Mouse (Mus musculus) heart, embryonic 14.5 days (tissue): ENCODE data around the gene Nanos2. TPM values are rescaled to one million over a fixed set of nuclear protein-coding genes. Genes with fewer than 3 reads are reported as not detected.

ENCODE experiments used
- ATAC-seq: fragments of 200-750 bp; cut with Nextera tagmentation; 2 replicates; pipeline ENCODE4 v1.8.0; 2017; ENCODE audit warnings: low read depth, moderate TSS enrichment; ENCODE audit not compliant: insufficient number of reproducible peaks, insufficient read depth, low FRiP score
- H3K27ac ChIP-seq, 2 experiments: fragments of 200-500 bp in 1 of 2; fragments of 300-500 bp in 1 of 2; sonication (generic) in 1 of 2; replicated peaks in 1 of 2; 2 replicates each; pipeline ENCODE4 v1.5.1; 2012 to 2014; ENCODE audit warnings: low read depth in 2 of 2, low read length in 2 of 2, control low read depth in 1 of 2, mild to moderate bottlenecking in 1 of 2, mixed read lengths in 1 of 2; ENCODE audit not compliant: control insufficient read depth in 1 of 2, insufficient read depth in 1 of 2
- H3K27me3 ChIP-seq: fragments of 300-500 bp; sonication (generic); 2 replicates; pipeline ENCODE4 v1.6.1; 2014; ENCODE audit warnings: mild to moderate bottlenecking, low read length, control low read depth; ENCODE audit not compliant: control insufficient read depth, insufficient read depth
- H3K36me3 ChIP-seq: fragments of 300-500 bp; sonication (generic); 2 replicates; pipeline ENCODE4 v1.6.1; 2014; ENCODE audit warnings: mild to moderate bottlenecking, control low read depth, low read length, mixed read lengths; ENCODE audit not compliant: control insufficient read depth, insufficient read depth
- H3K4me1 ChIP-seq, 2 experiments: fragments of 200-500 bp in 1 of 2; fragments of 300-500 bp in 1 of 2; sonication (generic) in 1 of 2; 2 replicates each; pipeline ENCODE4 v1.6.1; 2012 to 2014; ENCODE audit warnings: low read length in 2 of 2, control low read depth in 1 of 2, mixed read lengths in 1 of 2; ENCODE audit not compliant: control insufficient read depth in 2 of 2, insufficient read depth in 2 of 2
- H3K4me2 ChIP-seq: fragments of 300-500 bp; sonication (generic); 2 replicates; pipeline ENCODE4 v1.6.1; 2014; ENCODE audit warnings: mild to moderate bottlenecking, low read length
- H3K4me3 ChIP-seq, 2 experiments: fragments of 200-500 bp in 1 of 2; fragments of 300-500 bp in 1 of 2; sonication (generic) in 1 of 2; 2 replicates each; pipeline ENCODE4 v1.5.1; 2012 to 2014; ENCODE audit warnings: low read length in 2 of 2, mild to moderate bottlenecking in 2 of 2, control low read depth in 1 of 2, low read depth in 1 of 2, moderate library complexity in 1 of 2; ENCODE audit not compliant: control insufficient read depth in 1 of 2, insufficient read depth in 1 of 2
- H3K9ac ChIP-seq: fragments of 300-500 bp; sonication (generic); 2 replicates; pipeline ENCODE4 v1.6.1; 2014; ENCODE audit warnings: mild to moderate bottlenecking, low read length
- H3K9me3 ChIP-seq: fragments of 300-500 bp; sonication (generic); 2 replicates; pipeline ENCODE4 v1.6.1; 2016; ENCODE audit warnings: low read length, control low read depth; ENCODE audit not compliant: control insufficient read depth
- WGBS: fragments of 180-500 bp; shearing (Covaris S2); extraction: QIAGEN DNeasy Blood & Tissue Kit; methylation state at CpG from one replicate; pipeline ENCODE4 v1.1.7; 2014; 5-methylcytosine and 5-hydroxymethylcytosine counted together
- polyA plus RNA-seq: library from polyadenylated mRNA; unstranded; fragments of >200 nt; fragmentation: Nextera tagmentation; extraction: Ambion mirVana; gene quantifications from 2 replicates; pipeline ENCODE4 v1.2.1, GENCODE M21; 2014

Nanos2 gene
- polyA plus RNA-seq, 1 experiment from 2014 or later: not detected

GRCm38 (mm10) chr7:19007026-19007977 lies 20.1 kb downstream of the Nanos2 start:
- Histone ChIP-seq H3K27me3 (no peaks in the 10 kb centered on the region), H3K4me3 (no peak overlapping the region), H3K4me1 (peaks cover 11 to 39% of the 10 kb centered on the region in 2 experiments), H3K4me2 (no peak overlapping the region), H3K36me3 (peaks cover 32% of the 10 kb centered on the region), H3K9me3 (no peaks in the 10 kb centered on the region), H3K27ac (no peak overlapping the region), H3K9ac (no peak overlapping the region)
- ATAC-seq: no peak
- 78% methylated on average over 13 of the region's 13 CpGs for WGBS

- WGBS: 67% methylated on average over 7 of the region's 7 CpGs
- Histone ChIP-seq H3K9ac (no peak overlapping the region), H3K9me3 (no peaks in the 10 kb centered on the region), H3K27me3 (no peaks in the 10 kb centered on the region), H3K4me3 (no peak overlapping the region), H3K4me1 (peaks cover 5 to 25% of the 10 kb centered on the region in 2 experiments; a peak in 3 of 4 replicates), H3K36me3 (peaks cover 23% of the 10 kb centered on the region), H3K4me2 (no peak overlapping the region), H3K27ac (no peak overlapping the region)
- no peak for ATAC-seq
Measured at GRCm38 (mm10) chr7:19010581-19010980, 23.4 kb downstream of the Nanos2 start.

- Histone ChIP-seq H3K9ac (peak overlapping the region; percentile 81), H3K4me3 (peak overlapping the region; percentile 39 to 47), H3K4me1 (peaks cover 5 to 12% of the 10 kb centered on the region in 2 experiments; a peak in 3 of 4 replicates), H3K4me2 (peak overlapping the region; percentile 91), H3K27ac (peak overlapping the region in 1 of 2 experiments; percentile 77; a peak in 2 of 4 replicates), H3K27me3 (no peaks in the 10 kb centered on the region), H3K9me3 (no peaks in the 10 kb centered on the region), H3K36me3 (peaks cover 8% of the 10 kb centered on the region)
- WGBS: under 1% methylated on average over 26 of the region's 31 CpGs
- peak; percentile 58 for ATAC-seq
Measured at GRCm38 (mm10) chr7:19012025-19012621, 24.9 kb downstream of the Nanos2 start.

GRCm38 (mm10) chr7:19012882-19013281 lies 25.7 kb downstream of the Nanos2 start:
- 0 out of 2 replicates have a peak, but pooled peaks cover under 1% of the 10 kb centered on the region for H3K36me3 ChIP-seq
- WGBS: 34% methylated on average over 2 of the region's 2 CpGs
- H3K9me3 ChIP-seq: no peaks in the 10 kb centered on the region
- H3K27ac ChIP-seq: no peak overlapping the region
- H3K9ac ChIP-seq: peak overlapping the region; percentile 81; the same call in 1 of the 2 replicates
- H3K4me2 ChIP-seq: peak overlapping the region; percentile 91
- peaks cover 5 to 12% of the 10 kb centered on the region in 2 experiments; a peak in 3 of 4 replicates for H3K4me1 ChIP-seq
- H3K4me3 ChIP-seq: no peak overlapping the region
- no peak for ATAC-seq
- H3K27me3 ChIP-seq: no peaks in the 10 kb centered on the region

GRCm38 (mm10) chr7:19014452-19014851 lies 27.3 kb downstream of the Nanos2 start:
- Histone ChIP-seq H3K27ac (no peak overlapping the region), H3K27me3 (no peaks in the 10 kb centered on the region), H3K36me3 (no peaks in the 10 kb centered on the region), H3K4me3 (no peak overlapping the region), H3K4me1 (peaks cover 5 to 12% of the 10 kb centered on the region in 2 experiments; a peak in 3 of 4 replicates), H3K4me2 (no peak overlapping the region), H3K9ac (no peak overlapping the region), H3K9me3 (no peaks in the 10 kb centered on the region)
- no peak for ATAC-seq
- 59% methylated on average over 15 of the region's 15 CpGs for WGBS

- Histone ChIP-seq H3K4me3 (no peak overlapping the region), H3K27me3 (peaks cover 10% of the 10 kb centered on the region), H3K36me3 (no peaks in the 10 kb centered on the region), H3K27ac (no peak overlapping the region), H3K4me2 (no peak overlapping the region), H3K9ac (no peak overlapping the region), H3K4me1 (peaks cover 5 to 12% of the 10 kb centered on the region in 2 experiments; a peak in 3 of 4 replicates), H3K9me3 (no peaks in the 10 kb centered on the region)
- no peak for ATAC-seq
- 87% methylated on average over 4 of the region's 4 CpGs for WGBS
Measured at GRCm38 (mm10) chr7:19016042-19016441, 28.8 kb downstream of the Nanos2 start.

- Histone ChIP-seq H3K9me3 (no peaks in the 10 kb centered on the region), H3K4me2 (no peak overlapping the region), H3K4me1 (0 out of 4 replicates have a peak, but pooled peaks cover 0 to 1% of the 10 kb centered on the region in 2 experiments), H3K27me3 (peaks cover 27% of the 10 kb centered on the region), H3K27ac (no peak overlapping the region), H3K9ac (no peak overlapping the region), H3K36me3 (no peaks in the 10 kb centered on the region), H3K4me3 (no peak overlapping the region)
- WGBS: 85% methylated on average over 7 of the region's 7 CpGs
- ATAC-seq: no peak
Measured at GRCm38 (mm10) chr7:19017909-19018308, 30.7 kb downstream of the Nanos2 start.
